Mouse (Mus musculus): ENCODE data around the gene Ruvbl1.

Ruvbl1 gene

DNA sequence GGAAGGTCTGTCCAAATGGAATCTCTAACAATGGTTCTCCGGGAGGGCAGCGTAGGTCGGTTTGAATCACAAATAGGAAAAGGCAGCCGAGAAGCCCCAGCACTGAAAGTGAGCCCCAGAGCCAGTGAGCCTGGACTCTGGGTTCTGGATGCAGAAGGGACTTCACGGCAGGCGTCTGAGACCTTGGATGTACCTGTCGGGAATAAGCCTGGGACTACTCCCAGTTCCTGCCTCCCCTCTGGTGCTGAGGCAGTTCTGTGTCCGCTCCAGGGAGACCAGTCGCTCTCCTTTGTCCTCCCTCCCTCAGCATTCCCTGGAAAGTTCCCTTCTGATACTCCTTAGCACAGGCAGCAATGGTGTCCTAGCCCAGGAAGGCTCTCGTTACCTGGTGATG, 80.2 kb downstream of the Ruvbl1 start:
- peak; percentile 26 for DNase-seq (ENCODE audit: low spot score)
